Mouse (Mus musculus) ovary, adult 2 months (tissue): ENCODE data around the gene Med20. TPM values are rescaled to one million over a fixed set of nuclear protein-coding genes. Genes with fewer than 3 reads are reported as not detected.

Experiments
- polyA plus RNA-seq: library from polyadenylated mRNA; depleted of rRNA; stranded (reverse); fragments of >200 nt; gene quantifications from 2 replicates; pipeline ENCODE4 v1.2.3, GENCODE M21; 2012; rRNA removed

Med20 gene
- polyA plus RNA-seq: 23.6 and 26.8 TPM in 2 replicates

DNA sequence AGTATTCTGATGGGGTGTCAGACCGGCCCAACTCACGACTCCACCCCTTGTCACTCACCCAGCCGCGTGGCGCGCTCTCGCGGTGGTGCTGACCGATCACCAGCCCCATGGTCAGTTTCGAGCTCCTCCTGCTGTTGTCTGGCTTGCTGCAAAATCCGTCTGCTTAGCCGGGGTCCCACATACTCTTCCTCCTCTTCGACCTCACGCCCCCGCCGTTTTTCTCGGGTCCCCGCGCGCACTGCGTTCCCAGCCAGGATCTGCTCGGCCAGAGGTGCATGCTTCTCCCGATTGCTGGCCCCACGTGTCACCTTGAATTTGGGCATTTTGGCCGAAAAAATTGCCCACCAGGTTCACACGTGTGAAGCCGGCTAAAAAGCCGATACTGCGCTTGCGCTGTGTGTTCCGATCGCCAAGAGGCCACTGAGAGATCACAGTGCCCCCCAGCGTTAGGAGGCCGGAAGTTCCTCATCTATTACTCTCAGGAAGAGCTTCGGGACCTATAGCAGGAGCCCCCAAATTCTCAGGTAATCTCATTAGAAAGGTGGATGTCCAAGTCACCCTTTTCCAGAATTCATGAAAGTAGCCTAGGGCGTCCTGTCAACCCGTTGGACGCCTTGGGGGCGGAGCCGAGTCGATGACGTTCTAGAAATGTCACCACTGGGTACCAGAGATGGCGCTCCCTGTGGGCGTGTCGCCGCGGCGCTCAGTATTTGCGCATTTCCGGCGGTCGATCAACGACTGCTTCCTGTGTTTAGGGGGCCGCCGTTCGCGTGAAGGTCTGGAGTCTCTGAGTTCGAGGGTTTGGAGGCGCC is at the start of gene Med20, which contains the start of the genes Bysl and Gm20517:
Med20 (plus strand) TSS at position 734 of the 812 bp plus-strand sequence.
Bysl (minus strand) TSS at position 644 of the 812 bp plus-strand sequence.
Gm20517 (plus strand) TSS at position 741 of the 812 bp plus-strand sequence.

DNA sequence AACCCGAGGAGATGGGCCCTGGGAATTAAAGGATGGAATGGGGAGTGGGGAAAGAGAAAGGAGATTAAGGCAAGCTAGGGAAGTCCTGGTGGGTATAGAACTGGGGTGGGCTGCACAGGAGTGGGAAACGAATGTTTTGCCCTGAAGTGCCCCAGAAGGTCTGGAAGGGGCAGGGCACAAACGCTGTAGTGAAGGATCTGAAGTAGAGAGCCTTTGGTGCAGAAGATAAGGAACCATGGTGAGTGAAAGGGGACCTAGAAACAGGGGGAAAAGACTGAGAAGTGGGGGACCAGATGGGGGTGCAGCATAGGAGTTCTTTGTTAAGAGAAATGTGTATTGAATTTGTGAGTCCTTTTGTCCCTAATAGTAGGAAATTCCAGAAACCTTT is 19.3 kb downstream of the Med20 start, which contains the start of gene Usp49:
Usp49 (plus strand) TSS at position 13 of the 388 bp plus-strand sequence.

Other genes starting within 250 kb of the Med20 start
- gene Mrps10, start 242.7 kb upstream of the Med20 start, polyA plus RNA-seq: 27.5 and 30.5 TPM in 2 replicates
- 2.0 and 2.5 TPM in 2 replicates for gene Guca1b, start 226.2 kb upstream of the Med20 start, polyA plus RNA-seq
- 3.1 and 4.5 TPM in 2 replicates for gene Guca1a, start 211.0 kb upstream of the Med20 start, polyA plus RNA-seq
- gene AI661453, start 175.0 kb upstream of the Med20 start, polyA plus RNA-seq: 2.6 and 3.0 TPM in 2 replicates
- 0.13 TPM in 1 of 2 replicates, not detected in the other for gene 1700001C19Rik, start 174.2 kb upstream of the Med20 start, polyA plus RNA-seq
- 23.3 and 34.2 TPM in 2 replicates for gene Taf8, start 109.3 kb upstream of the Med20 start, polyA plus RNA-seq
- 161 and 193 TPM in 2 replicates for gene Ccnd3, start 106.5 kb upstream of the Med20 start, polyA plus RNA-seq
- gene Bysl, start 90 bp upstream of the Med20 start, polyA plus RNA-seq: 11.1 and 13.3 TPM in 2 replicates
- 3.6 and 4.8 TPM in 2 replicates for gene Gm20517, start within 50 bp of the Med20 start, polyA plus RNA-seq
- 6.9 and 7.4 TPM in 2 replicates for gene Usp49, start 19.1 kb downstream of the Med20 start, polyA plus RNA-seq
- gene Tomm6, start 76.8 kb downstream of the Med20 start, polyA plus RNA-seq: 63.6 and 92.2 TPM in 2 replicates
- 32.2 and 34.0 TPM in 2 replicates for gene Frs3, start 77.4 kb downstream of the Med20 start, polyA plus RNA-seq
- 2.0 and 2.6 TPM in 2 replicates for gene Gm21981, start 82.9 kb downstream of the Med20 start, polyA plus RNA-seq
- 3.2 and 7.1 TPM in 2 replicates for gene Prickle4, start 83.2 kb downstream of the Med20 start, polyA plus RNA-seq
- gene Pgc, start 115.3 kb downstream of the Med20 start, polyA plus RNA-seq: 3.9 and 23.2 TPM in 2 replicates
- gene Tfeb, start 125.4 kb downstream of the Med20 start, polyA plus RNA-seq: 48.5 and 55.0 TPM in 2 replicates
- 230 and 241 TPM in 2 replicates for gene Mdfi, start 223.1 kb downstream of the Med20 start, polyA plus RNA-seq